Mouse (Mus musculus): ENCODE results near the gene Sptbn1. TPM values are rescaled to one million over a fixed set of nuclear protein-coding genes. Genes with fewer than 3 reads are reported as not detected.
"Not testable (repeated sequence)": the region's sequence is repeated elsewhere in the genome, so short reads cannot be mapped to it uniquely, and the experiment has no call there.

Gene Sptbn1
- polyA plus RNA-seq, 1 experiment, result 174 TPM

GRCm38 (mm10) chr11:30269524-30269923 lies 1.5 kb upstream of the Sptbn1 start:
- no peak for DNase-seq (ENCODE audit: low read depth)
- TF ChIP-seq POLR2A (IDR thresholded peaks at IDR 0.05; ENCODE audit: borderline replicate concordance, extremely low read depth, insufficient read depth, insufficient read length, poor library complexity, severe bottlenecking), result no peak
- TF ChIP-seq CTCF (IDR thresholded peaks at IDR 0.05; ENCODE audit: borderline replicate concordance, extremely low read depth, insufficient read depth, insufficient read length), result no peak

- TF ChIP-seq CTCF (IDR thresholded peaks at IDR 0.05; ENCODE audit: borderline replicate concordance, extremely low read depth, insufficient read depth, insufficient read length) (no peak), POLR2A (IDR thresholded peaks at IDR 0.05; ENCODE audit: borderline replicate concordance, extremely low read depth, insufficient read depth, insufficient read length, poor library complexity, severe bottlenecking) (no peak)
These were observed 837 bp upstream of the Sptbn1 start for GRCm38 (mm10) chr11:30268648-30269375.

GRCm38 (mm10) chr11:30267036-30267891 lies 711 bp downstream of the Sptbn1 start:
- peak; percentile 17; the same call in 1 of the 2 replicates for TF ChIP-seq POLR2A (IDR thresholded peaks at IDR 0.05; ENCODE audit: borderline replicate concordance, extremely low read depth, insufficient read depth, insufficient read length, poor library complexity, severe bottlenecking)
- no peak for TF ChIP-seq CTCF (IDR thresholded peaks at IDR 0.05; ENCODE audit: borderline replicate concordance, extremely low read depth, insufficient read depth, insufficient read length)
- DNase-seq (ENCODE audit: low read depth), result peak; percentile 84

More at GRCm38 (mm10) chr11:30268648-30269375, 837 bp upstream of the Sptbn1 start:
- DNase-seq (ENCODE audit: low read depth), result no peak

- TF ChIP-seq POLR2A (IDR thresholded peaks at IDR 0.05; ENCODE audit: borderline replicate concordance, extremely low read depth, insufficient read depth, insufficient read length, poor library complexity, severe bottlenecking) (no peak), CTCF (IDR thresholded peaks at IDR 0.05; ENCODE audit: borderline replicate concordance, extremely low read depth, insufficient read depth, insufficient read length) (no peak)
- peak; percentile 61 for DNase-seq (ENCODE audit: low read depth)
These were observed 1.3 kb downstream of the Sptbn1 start for GRCm38 (mm10) chr11:30266691-30267035.

GRCm38 (mm10) chr11:30265666-30266065 lies 2.3 kb downstream of the Sptbn1 start:
- TF ChIP-seq CTCF (IDR thresholded peaks at IDR 0.05; ENCODE audit: borderline replicate concordance, extremely low read depth, insufficient read depth, insufficient read length) (no peak), POLR2A (IDR thresholded peaks at IDR 0.05; ENCODE audit: borderline replicate concordance, extremely low read depth, insufficient read depth, insufficient read length, poor library complexity, severe bottlenecking) (no peak)
- DNase-seq (ENCODE audit: low read depth), result peak; percentile 7

- DNase-seq (ENCODE audit: low read depth), result no peak
- no peak for TF ChIP-seq CTCF (IDR thresholded peaks at IDR 0.05; ENCODE audit: borderline replicate concordance, extremely low read depth, insufficient read depth, insufficient read length)
- no peak for TF ChIP-seq POLR2A (IDR thresholded peaks at IDR 0.05; ENCODE audit: borderline replicate concordance, extremely low read depth, insufficient read depth, insufficient read length, poor library complexity, severe bottlenecking)
These were observed 4.3 kb downstream of the Sptbn1 start for GRCm38 (mm10) chr11:30263627-30264026.

GRCm38 (mm10) chr11:30258739-30259350 lies 9.1 kb downstream of the Sptbn1 start:
- DNase-seq (ENCODE audit: low read depth), result no peak
- TF ChIP-seq CTCF (IDR thresholded peaks at IDR 0.05; ENCODE audit: borderline replicate concordance, extremely low read depth, insufficient read depth, insufficient read length), result no peak
- no peak for TF ChIP-seq POLR2A (IDR thresholded peaks at IDR 0.05; ENCODE audit: borderline replicate concordance, extremely low read depth, insufficient read depth, insufficient read length, poor library complexity, severe bottlenecking)

GRCm38 (mm10) chr11:30257812-30258211 lies 10.2 kb downstream of the Sptbn1 start:
- no peak for TF ChIP-seq CTCF (IDR thresholded peaks at IDR 0.05; ENCODE audit: borderline replicate concordance, extremely low read depth, insufficient read depth, insufficient read length)
- TF ChIP-seq POLR2A (IDR thresholded peaks at IDR 0.05; ENCODE audit: borderline replicate concordance, extremely low read depth, insufficient read depth, insufficient read length, poor library complexity, severe bottlenecking), result no peak

GRCm38 (mm10) chr11:30257085-30257484 lies 10.9 kb downstream of the Sptbn1 start:
- DNase-seq (ENCODE audit: low read depth), result no peak
- TF ChIP-seq CTCF (IDR thresholded peaks at IDR 0.05; ENCODE audit: borderline replicate concordance, extremely low read depth, insufficient read depth, insufficient read length), result no peak
- no peak for TF ChIP-seq POLR2A (IDR thresholded peaks at IDR 0.05; ENCODE audit: borderline replicate concordance, extremely low read depth, insufficient read depth, insufficient read length, poor library complexity, severe bottlenecking)

More at GRCm38 (mm10) chr11:30257812-30258211, 10.2 kb downstream of the Sptbn1 start:
- no peak for DNase-seq (ENCODE audit: low read depth)

GRCm38 (mm10) chr11:30256491-30256890 lies 11.5 kb downstream of the Sptbn1 start:
- no peak for DNase-seq (ENCODE audit: low read depth)
- TF ChIP-seq POLR2A (IDR thresholded peaks at IDR 0.05; ENCODE audit: borderline replicate concordance, extremely low read depth, insufficient read depth, insufficient read length, poor library complexity, severe bottlenecking), result no peak
- no peak for TF ChIP-seq CTCF (IDR thresholded peaks at IDR 0.05; ENCODE audit: borderline replicate concordance, extremely low read depth, insufficient read depth, insufficient read length)

GRCm38 (mm10) chr11:30255211-30255610 lies 12.8 kb downstream of the Sptbn1 start:
- not testable (repeated sequence) for DNase-seq (ENCODE audit: low read depth)
